Mouse (Mus musculus) C2C12 (cell line): ENCODE results near the gene Akap8l. TPM values are rescaled to one million over a fixed set of nuclear protein-coding genes. Genes with fewer than 3 reads are reported as not detected.

Experiments used
- H3K27me3 ChIP-seq: one replicate; pipeline ENCODE4 v1.6.1; 2011; ENCODE audit not compliant: control insufficient read depth, insufficient read depth, insufficient read length
- H3K36me3 ChIP-seq: one replicate; pipeline ENCODE4 v1.6.1; 2011; ENCODE audit not compliant: control insufficient read depth, insufficient read depth
- H3K4me3 ChIP-seq: one replicate; pipeline ENCODE4 v1.5.1; 2011; ENCODE audit warnings: mild to moderate bottlenecking, control low read depth; ENCODE audit not compliant: poor library complexity, insufficient read depth, severe bottlenecking
- H3K79me2 ChIP-seq: one replicate; pipeline ENCODE4 v1.6.1; 2011; ENCODE audit not compliant: control insufficient read depth, insufficient read depth
- H3K79me3 ChIP-seq: one replicate; pipeline ENCODE4 v1.6.1; 2011; ENCODE audit warnings: low read depth, control low read depth
- H3ac ChIP-seq: one replicate; pipeline ENCODE3; 2011; ENCODE audit warnings: low read depth; ENCODE audit not compliant: control insufficient read depth, insufficient read length
- CEBPB ChIP-seq: IDR thresholded peaks from one replicate; pipeline ENCODE4 v1.6.1; 2011; ENCODE audit warnings: low read depth, mild to moderate bottlenecking, control low read depth, moderate library complexity
- CTCF ChIP-seq: IDR thresholded peaks from one replicate; pipeline ENCODE4 v1.5.1; 2011; ENCODE audit not compliant: control insufficient read depth, insufficient read depth, insufficient read length
- FOSL1 ChIP-seq: IDR thresholded peaks from one replicate; pipeline ENCODE4 v1.8.0; 2011; ENCODE audit warnings: mild to moderate bottlenecking, low read length; ENCODE audit not compliant: poor library complexity, insufficient read depth, severe bottlenecking
- MAX ChIP-seq: IDR thresholded peaks from one replicate; pipeline ENCODE4 v1.6.1; 2011; ENCODE audit warnings: mild to moderate bottlenecking, control low read depth
- MYOD1 ChIP-seq: IDR thresholded peaks from one replicate; pipeline ENCODE4 v1.6.1; 2011; ENCODE audit warnings: low read depth; ENCODE audit not compliant: control insufficient read depth, insufficient read length
- MYOG ChIP-seq: IDR thresholded peaks from one replicate; pipeline ENCODE4 v1.6.1; 2011; ENCODE audit not compliant: control insufficient read depth, insufficient read length; ENCODE audit errors: extremely low read depth
- USF1 ChIP-seq: IDR thresholded peaks from one replicate; pipeline ENCODE4 v1.6.1; 2011; ENCODE audit warnings: low read depth, mild to moderate bottlenecking, control low read depth, moderate library complexity
- polyA plus RNA-seq: library from polyadenylated mRNA; unstranded; fragments of >200 nt; fragmentation: generic; extraction: Trizol; gene quantifications from one replicate; pipeline ENCODE4 v1.2.1, GENCODE M21; 2012; ENCODE audit warnings: missing spikeins

The Akap8l gene
- polyA plus RNA-seq, 1 experiment: 10.9 TPM

- Histone ChIP-seq H3K27me3 (no peaks in the 10 kb centered on the region), H3K4me3 (peak overlapping the region; percentile 75), H3ac (peak overlapping the region; percentile 33), H3K36me3 (peaks cover 14% of the 10 kb centered on the region), H3K79me2 (peaks cover 34% of the 10 kb centered on the region), H3K79me3 (peaks cover 8% of the 10 kb centered on the region)
- TF ChIP-seq MYOD1 (no peak), MYOG (no peak), USF1 (no peak), CTCF (no peak)
Observed at GRCm38 (mm10) chr17:32349851-32350381, 491 bp downstream of the Akap8l start.

- peaks cover 11% of the 10 kb centered on the region for H3K36me3 ChIP-seq
- no peaks in the 10 kb centered on the region for H3K27me3 ChIP-seq
- peaks cover 34% of the 10 kb centered on the region for H3K79me2 ChIP-seq
- no peak overlapping the region for H3ac ChIP-seq
- TF ChIP-seq CTCF (peak; percentile 73), MYOG (no peak)
- H3K4me3 ChIP-seq: peak overlapping the region; percentile 75
- peaks cover 8% of the 10 kb centered on the region for H3K79me3 ChIP-seq
Observed at GRCm38 (mm10) chr17:32349037-32349732, 1.2 kb downstream of the Akap8l start.

- TF ChIP-seq MYOD1 (no peak), FOSL1 (no peak), USF1 (no peak), MYOG (no peak), MAX (no peak), CEBPB (no peak), CTCF (no peak)
- H3K79me3 ChIP-seq: peaks cover 8% of the 10 kb centered on the region
- no peak overlapping the region for H3K4me3 ChIP-seq
- no peak overlapping the region for H3ac ChIP-seq
- H3K79me2 ChIP-seq: peaks cover 34% of the 10 kb centered on the region
- H3K36me3 ChIP-seq: peaks cover 5% of the 10 kb centered on the region
- H3K27me3 ChIP-seq: no peaks in the 10 kb centered on the region
Observed at GRCm38 (mm10) chr17:32348406-32348805, 2.0 kb downstream of the Akap8l start.

GRCm38 (mm10) chr17:32341102-32341501 lies 9.3 kb downstream of the Akap8l start:
- TF ChIP-seq FOSL1: no peak
- no peak for TF ChIP-seq CEBPB
- no peak for TF ChIP-seq USF1
- no peak overlapping the region for H3K4me3 ChIP-seq
- no peaks in the 10 kb centered on the region for H3K27me3 ChIP-seq
- H3K36me3 ChIP-seq: peaks cover 16% of the 10 kb centered on the region
- H3K79me2 ChIP-seq: no peaks in the 10 kb centered on the region
- H3K79me3 ChIP-seq: no peaks in the 10 kb centered on the region
- H3ac ChIP-seq: no peak overlapping the region

- H3K4me3 ChIP-seq: no peak overlapping the region
- peaks cover 23% of the 10 kb centered on the region for H3K36me3 ChIP-seq
- H3K79me2 ChIP-seq: no peaks in the 10 kb centered on the region
- no peaks in the 10 kb centered on the region for H3K79me3 ChIP-seq
- no peaks in the 10 kb centered on the region for H3K27me3 ChIP-seq
- no peak overlapping the region for H3ac ChIP-seq
- TF ChIP-seq MAX: no peak
- TF ChIP-seq CTCF: no peak
Observed at GRCm38 (mm10) chr17:32340110-32340509, 10.3 kb downstream of the Akap8l start.

GRCm38 (mm10) chr17:32335869-32336268 lies 14.5 kb downstream of the Akap8l start:
- no peak overlapping the region for H3ac ChIP-seq
- no peaks in the 10 kb centered on the region for H3K79me3 ChIP-seq
- TF ChIP-seq USF1 (no peak), MYOD1 (no peak), FOSL1 (no peak), CEBPB (no peak), CTCF (no peak)
- no peaks in the 10 kb centered on the region for H3K27me3 ChIP-seq
- H3K4me3 ChIP-seq: no peak overlapping the region
- peaks cover 33% of the 10 kb centered on the region for H3K36me3 ChIP-seq
- H3K79me2 ChIP-seq: no peaks in the 10 kb centered on the region
